Mouse (Mus musculus): ENCODE results near the gene Nmb. TPM values are rescaled to one million over a fixed set of nuclear protein-coding genes. Genes with fewer than 3 reads are reported as not detected.

Gene Nmb
- polyA plus RNA-seq, 1 experiment from 2014 or later, result 8.5 TPM

GRCm38 (mm10) chr7:80860227-80860626 lies 44.6 kb downstream of the Nmb start:
- H3K4me2 ChIP-seq (ENCODE audit: low read length), result peak overlapping the region; percentile 77
- WGBS, result under 1% methylated on average over 13 of the region's 13 CpGs
- peak overlapping the region; percentile 94 for H3K9ac ChIP-seq (replicated peaks; ENCODE audit: low read length)
- DNase-seq, result peak; percentile 89
- peak overlapping the region; percentile 85 for H3K4me3 ChIP-seq (replicated peaks; ENCODE audit: low read depth, low read length)
- no peaks in the 10 kb centered on the region for H3K9me3 ChIP-seq (ENCODE audit: control insufficient read depth, low read length)
- H3K36me3 ChIP-seq (ENCODE audit: control insufficient read depth, insufficient read depth, low read length), result peaks cover 17% of the 10 kb centered on the region
- H3K4me1 ChIP-seq (ENCODE audit: control insufficient read depth, insufficient read depth, low read length), result peaks cover 38% of the 10 kb centered on the region
- peak overlapping the region; percentile 41; the same call in 1 of the 2 replicates for H3K27ac ChIP-seq (replicated peaks; ENCODE audit: low read depth, low read length)
- no peaks in the 10 kb centered on the region for H3K27me3 ChIP-seq (ENCODE audit: control insufficient read depth, insufficient read depth, low read length)
- peak; percentile 60; the same call in 1 of the 2 replicates for ATAC-seq (ENCODE audit: low FRiP score, low TSS enrichment)

- H3K36me3 ChIP-seq (ENCODE audit: control insufficient read depth, insufficient read depth, low read length), result no peaks in the 10 kb centered on the region
- 34% methylated on average over 6 of the region's 6 CpGs for WGBS
- H3K9ac ChIP-seq (replicated peaks; ENCODE audit: low read length), result no peak overlapping the region
- no peak overlapping the region for H3K4me3 ChIP-seq (replicated peaks; ENCODE audit: low read depth, low read length)
- H3K9me3 ChIP-seq (ENCODE audit: control insufficient read depth, low read length), result no peaks in the 10 kb centered on the region
- H3K4me2 ChIP-seq (ENCODE audit: low read length), result no peak overlapping the region
- no peaks in the 10 kb centered on the region for H3K27me3 ChIP-seq (ENCODE audit: control insufficient read depth, insufficient read depth, low read length)
- H3K27ac ChIP-seq (replicated peaks; ENCODE audit: low read depth, low read length), result no peak overlapping the region
- no peak for ATAC-seq (ENCODE audit: low FRiP score, low TSS enrichment)
- DNase-seq, result peak; percentile 83
- H3K4me1 ChIP-seq (ENCODE audit: control insufficient read depth, insufficient read depth, low read length), result peaks cover 10% of the 10 kb centered on the region
These were observed 47.7 kb downstream of the Nmb start for GRCm38 (mm10) chr7:80857181-80857580.

GRCm38 (mm10) chr7:80855316-80855715 lies 49.6 kb downstream of the Nmb start:
- Histone ChIP-seq H3K4me3 (replicated peaks; ENCODE audit: low read depth, low read length) (no peak overlapping the region), H3K9me3 (ENCODE audit: control insufficient read depth, low read length) (no peaks in the 10 kb centered on the region), H3K36me3 (ENCODE audit: control insufficient read depth, insufficient read depth, low read length) (no peaks in the 10 kb centered on the region), H3K9ac (replicated peaks; ENCODE audit: low read length) (no peak overlapping the region), H3K4me2 (ENCODE audit: low read length) (no peak overlapping the region), H3K4me1 (ENCODE audit: control insufficient read depth, insufficient read depth, low read length) (0 out of 2 replicates have a peak, but pooled peaks cover 3% of the 10 kb centered on the region), H3K27me3 (ENCODE audit: control insufficient read depth, insufficient read depth, low read length) (no peaks in the 10 kb centered on the region), H3K27ac (replicated peaks; ENCODE audit: low read depth, low read length) (no peak overlapping the region)
- no peak for DNase-seq
- no peak for ATAC-seq (ENCODE audit: low FRiP score, low TSS enrichment)

- H3K27me3 ChIP-seq (ENCODE audit: control insufficient read depth, insufficient read depth, low read length), result no peaks in the 10 kb centered on the region
- H3K4me1 ChIP-seq (ENCODE audit: control insufficient read depth, insufficient read depth, low read length), result no peaks in the 10 kb centered on the region
- no peak overlapping the region for H3K9ac ChIP-seq (replicated peaks; ENCODE audit: low read length)
- 96% methylated on average over 3 of the region's 3 CpGs for WGBS
- no peaks in the 10 kb centered on the region for H3K36me3 ChIP-seq (ENCODE audit: control insufficient read depth, insufficient read depth, low read length)
- no peak overlapping the region for H3K4me3 ChIP-seq (replicated peaks; ENCODE audit: low read depth, low read length)
- no peak overlapping the region for H3K4me2 ChIP-seq (ENCODE audit: low read length)
- H3K27ac ChIP-seq (replicated peaks; ENCODE audit: low read depth, low read length), result no peak overlapping the region
- ATAC-seq (ENCODE audit: low FRiP score, low TSS enrichment), result no peak
- H3K9me3 ChIP-seq (ENCODE audit: control insufficient read depth, low read length), result no peaks in the 10 kb centered on the region
- DNase-seq, result no peak
These were observed 51.7 kb downstream of the Nmb start for GRCm38 (mm10) chr7:80853218-80853617.

Other genes with a start within 250 kb of the Nmb start
- gene Crtc3, start 216.2 kb downstream of the Nmb start, polyA plus RNA-seq (2014; fragmentation: Nextera tagmentation; extraction: Ambion mirVana), result 11.7 and 14.0 TPM in 2 replicates
- gene Iqgap1, start 79.1 kb downstream of the Nmb start, polyA plus RNA-seq (2014; fragmentation: Nextera tagmentation; extraction: Ambion mirVana), result 14.0 and 22.3 TPM in 2 replicates
- gene Zscan2, start 44.2 kb downstream of the Nmb start, polyA plus RNA-seq (2014; fragmentation: Nextera tagmentation; extraction: Ambion mirVana), result 5.8 and 7.1 TPM in 2 replicates
- 32.8 and 36.1 TPM in 2 replicates for gene Wdr73, start 3.8 kb downstream of the Nmb start, polyA plus RNA-seq (2014; fragmentation: Nextera tagmentation; extraction: Ambion mirVana)
- 140 and 147 TPM in 2 replicates for gene Sec11a, start 42.7 kb upstream of the Nmb start, polyA plus RNA-seq (2014; fragmentation: Nextera tagmentation; extraction: Ambion mirVana)
- 8.5 and 10.2 TPM in 2 replicates for gene Zfp592, start 88.6 kb upstream of the Nmb start, polyA plus RNA-seq (2014; fragmentation: Nextera tagmentation; extraction: Ambion mirVana)
- 0.07 and 0.12 TPM in 2 replicates for gene Alpk3, start 152.5 kb upstream of the Nmb start, polyA plus RNA-seq (2014; fragmentation: Nextera tagmentation; extraction: Ambion mirVana)
- not detected in 2 replicates for gene Slc28a1, start 209.7 kb upstream of the Nmb start, polyA plus RNA-seq (2014; fragmentation: Nextera tagmentation; extraction: Ambion mirVana)